Mouse (Mus musculus) thymus, postnatal 10 days (tissue): Measurements from ENCODE around the gene Fam160b1.

ENCODE experiments used
- DNase-seq, 2 experiments: peaks; one replicate each; pipeline ENCODE4 v3.0.0; 2021; ENCODE audit warnings: low spot score in 2 of 2

The Fam160b1 gene

GRCm38 (mm10) chr19:57360341-57361130 is at the start of gene Fam160b1:
Gene Fam160b1 (plus strand): TSS chr19:57360680.
- peak; percentile 87 to 97 for DNase-seq

- DNase-seq: no peak
These were observed 47.3 kb upstream of the Fam160b1 start for GRCm38 (mm10) chr19:57313226-57313625.

- no peak for DNase-seq
These were observed 46.6 kb upstream of the Fam160b1 start for GRCm38 (mm10) chr19:57313891-57314345.

- DNase-seq: no peak
These were observed 46.0 kb upstream of the Fam160b1 start, which contains the start of gene Ablim1 for GRCm38 (mm10) chr19:57314346-57315012. Gene Ablim1 (minus strand): TSS chr19:57314919.

GRCm38 (mm10) chr19:57315013-57315565 is 45.4 kb upstream of the Fam160b1 start:
- DNase-seq: no peak

GRCm38 (mm10) chr19:57316597-57316996 is 43.9 kb upstream of the Fam160b1 start:
- DNase-seq: no peak

GRCm38 (mm10) chr19:57320656-57321382 is 39.7 kb upstream of the Fam160b1 start:
- no peak for DNase-seq

GRCm38 (mm10) chr19:57321839-57322238 is 38.6 kb upstream of the Fam160b1 start:
- no peak for DNase-seq

- DNase-seq: no peak
These were observed 38.0 kb upstream of the Fam160b1 start for GRCm38 (mm10) chr19:57322491-57322890.

- DNase-seq: no peak
These were observed 37.4 kb upstream of the Fam160b1 start for GRCm38 (mm10) chr19:57323087-57323486.

- DNase-seq: peak; percentile 33 to 75
These were observed 34.7 kb upstream of the Fam160b1 start for GRCm38 (mm10) chr19:57325748-57326300.

- DNase-seq: no peak
These were observed 32.8 kb upstream of the Fam160b1 start for GRCm38 (mm10) chr19:57327679-57328078.

- no peak for DNase-seq
These were observed 32.2 kb upstream of the Fam160b1 start for GRCm38 (mm10) chr19:57328269-57328668.

- peak in 1 of 2 experiments; percentile 59 for DNase-seq
These were observed 31.7 kb upstream of the Fam160b1 start for GRCm38 (mm10) chr19:57328792-57329191.

GRCm38 (mm10) chr19:57330309-57330708 is 30.2 kb upstream of the Fam160b1 start:
- DNase-seq: no peak

- DNase-seq: no peak
These were observed 29.2 kb upstream of the Fam160b1 start for GRCm38 (mm10) chr19:57331237-57331636.

GRCm38 (mm10) chr19:57333356-57333755 is 27.1 kb upstream of the Fam160b1 start:
- no peak for DNase-seq

- no peak for DNase-seq
These were observed 25.3 kb upstream of the Fam160b1 start for GRCm38 (mm10) chr19:57335135-57335534.

GRCm38 (mm10) chr19:57339281-57339864 is 21.1 kb upstream of the Fam160b1 start:
- no peak for DNase-seq

- no peak for DNase-seq
These were observed 19.4 kb upstream of the Fam160b1 start for GRCm38 (mm10) chr19:57340900-57341742.
